Mouse (Mus musculus) intestine, embryonic 15.5 days (tissue): ENCODE measurements at regions not wholly inside any gene's neighbourhood (a gene's known extent, or its start where the extent isn't known, plus 50 kb on each side); places are given as distances from the start of the nearest gene placed in this dataset.
"Not testable (repeated sequence)": the region's sequence is repeated elsewhere in the genome, so short reads cannot be mapped to it uniquely, and the experiment has no call there.

ENCODE experiments used
- ATAC-seq: fragments of 200-750 bp; cut with Nextera tagmentation; 2 replicates; pipeline ENCODE4 v1.8.0; 2017; ENCODE audit warnings: moderate TSS enrichment, moderate library complexity
- H3K27ac ChIP-seq: fragments of 300-500 bp; sonication (generic); 2 replicates; pipeline ENCODE4 v1.5.1; 2015; ENCODE audit warnings: mild to moderate bottlenecking, inconsistent platforms
- H3K27me3 ChIP-seq: fragments of 300-500 bp; sonication (generic); replicated peaks from 2 replicates; pipeline ENCODE4 v1.6.1; 2015; ENCODE audit warnings: inconsistent platforms
- H3K36me3 ChIP-seq: fragments of 300-500 bp; sonication (generic); 2 replicates; pipeline ENCODE4 v1.6.1; 2015; ENCODE audit warnings: inconsistent platforms
- H3K4me1 ChIP-seq: fragments of 300-500 bp; sonication (generic); replicated peaks from 2 replicates; pipeline ENCODE4 v1.6.1; 2015; ENCODE audit warnings: inconsistent platforms
- H3K4me2 ChIP-seq: fragments of 300-500 bp; sonication (generic); replicated peaks from 2 replicates; pipeline ENCODE4 v1.6.1; 2015; ENCODE audit warnings: mild to moderate bottlenecking, inconsistent platforms
- H3K4me3 ChIP-seq: fragments of 300-500 bp; sonication (generic); replicated peaks from 2 replicates; pipeline ENCODE4 v1.5.1; 2015; ENCODE audit warnings: inconsistent platforms
- H3K9ac ChIP-seq: fragments of 300-500 bp; sonication (generic); 2 replicates; pipeline ENCODE4 v1.6.1; 2015; ENCODE audit warnings: inconsistent platforms
- H3K9me3 ChIP-seq: fragments of 300-500 bp; sonication (generic); 2 replicates; pipeline ENCODE4 v1.6.1; 2016; ENCODE audit warnings: inconsistent platforms
- WGBS: fragments of 180-500 bp; shearing (Covaris S2); methylation state at CpG from one replicate; pipeline ENCODE4 v1.1.7; 2015; 5-methylcytosine and 5-hydroxymethylcytosine counted together

DNA sequence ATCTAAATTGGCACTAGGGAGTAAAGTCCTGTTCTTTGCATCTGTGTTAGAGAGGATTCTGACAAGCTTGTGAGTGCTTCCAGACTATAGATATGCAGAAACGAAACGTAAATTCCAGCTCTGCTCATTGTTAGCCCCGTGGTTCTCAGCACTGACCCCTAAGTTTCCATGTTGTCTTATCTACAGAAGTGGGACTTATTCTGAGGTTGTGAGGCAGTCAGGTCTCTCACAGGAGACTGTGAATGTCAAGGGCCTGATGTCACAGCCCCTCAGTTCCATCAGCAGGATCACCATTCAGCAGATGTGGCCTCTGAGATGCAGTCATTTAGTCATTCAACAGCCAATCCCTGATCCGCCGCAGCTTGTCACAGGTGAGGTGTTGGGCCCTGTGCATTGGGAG, 525.8 kb downstream of the Zfp704 start:
- Histone ChIP-seq H3K4me1 (0 out of 2 replicates have a peak, but pooled peaks cover 3% of the 10 kb centered on the region), H3K4me2 (no peak overlapping the region), H3K27ac (no peak overlapping the region), H3K4me3 (no peak overlapping the region), H3K9ac (no peak overlapping the region), H3K27me3 (no peaks in the 10 kb centered on the region), H3K36me3 (no peaks in the 10 kb centered on the region), H3K9me3 (no peaks in the 10 kb centered on the region)
- ATAC-seq: no peak
- 72% methylated on average over 5 of the region's 5 CpGs for WGBS

DNA sequence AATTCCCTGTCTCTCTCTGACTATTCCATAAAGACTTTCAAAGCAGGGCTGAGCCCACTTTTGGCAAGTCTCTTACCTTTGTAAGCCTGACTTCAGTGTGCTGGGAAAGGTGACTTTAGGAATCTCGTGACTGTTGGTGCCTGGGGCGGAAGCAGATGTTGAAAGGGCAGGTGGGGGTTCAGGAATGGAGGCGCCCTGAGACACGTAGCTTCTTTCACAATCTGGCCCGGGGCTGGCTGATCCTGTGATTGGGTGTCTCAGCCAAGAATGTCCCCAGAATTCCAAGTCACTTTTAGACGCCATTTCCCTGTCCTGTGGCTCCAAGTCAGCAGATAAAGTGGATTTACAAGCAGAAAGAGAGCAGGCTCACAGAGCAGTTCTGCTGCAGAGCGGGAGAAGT, 527.8 kb downstream of the Zfp704 start:
- Histone ChIP-seq H3K4me1 (0 out of 2 replicates have a peak, but pooled peaks cover 3% of the 10 kb centered on the region), H3K9ac (no peak overlapping the region), H3K4me2 (no peak overlapping the region), H3K4me3 (no peak overlapping the region), H3K36me3 (no peaks in the 10 kb centered on the region), H3K27me3 (no peaks in the 10 kb centered on the region), H3K27ac (no peak overlapping the region), H3K9me3 (no peaks in the 10 kb centered on the region)
- no peak for ATAC-seq
- 73% methylated on average over 7 of the region's 7 CpGs for WGBS

DNA sequence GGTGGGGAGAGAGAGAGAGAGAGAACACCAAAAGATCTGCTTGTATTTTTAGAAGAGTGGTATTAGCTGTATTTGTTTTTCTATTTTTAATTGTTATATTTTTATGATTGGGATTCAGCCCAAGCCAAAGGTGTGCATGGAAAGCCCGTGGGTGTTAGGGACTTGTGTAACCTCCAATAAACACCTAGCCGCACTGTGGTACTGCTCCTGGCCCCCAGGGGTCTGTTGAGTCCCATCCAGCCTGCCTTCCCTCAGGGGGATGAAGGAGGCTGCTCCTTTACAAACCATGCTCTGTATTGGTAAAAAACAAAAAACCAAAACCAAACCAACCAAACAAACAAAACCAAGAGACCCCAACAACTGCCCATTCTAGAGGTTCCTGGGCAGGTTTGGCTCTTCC, 531.7 kb downstream of the Zfp704 start:
- Histone ChIP-seq H3K36me3 (no peaks in the 10 kb centered on the region), H3K27ac (no peak overlapping the region), H3K9ac (no peak overlapping the region), H3K9me3 (no peaks in the 10 kb centered on the region), H3K4me1 (no peaks in the 10 kb centered on the region), H3K4me3 (no peak overlapping the region), H3K4me2 (no peak overlapping the region), H3K27me3 (no peaks in the 10 kb centered on the region)
- 86% methylated on average over 2 of the region's 2 CpGs for WGBS
- no peak for ATAC-seq

DNA sequence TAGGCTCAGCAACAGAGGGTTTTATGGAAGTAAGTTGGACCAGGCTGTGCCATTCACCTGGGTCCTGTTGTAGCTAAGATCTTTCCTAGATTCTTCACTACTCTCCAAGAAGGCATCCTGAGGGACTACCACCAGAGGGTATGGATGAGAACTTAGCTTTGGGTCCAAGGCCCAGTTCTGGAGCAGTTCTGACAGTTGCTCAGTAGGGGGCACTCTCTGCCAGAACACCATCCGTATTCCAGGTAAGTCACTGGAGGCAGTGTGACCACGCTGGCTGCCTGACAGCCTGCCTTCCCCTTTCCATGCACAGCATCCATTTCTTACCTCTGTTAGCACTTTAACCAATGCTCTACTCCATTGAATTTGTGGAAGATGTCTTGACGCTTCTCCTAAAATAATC, 533.2 kb downstream of the Zfp704 start:
- Histone ChIP-seq H3K27me3 (no peaks in the 10 kb centered on the region), H3K4me3 (no peak overlapping the region), H3K9me3 (no peaks in the 10 kb centered on the region), H3K4me2 (no peak overlapping the region), H3K27ac (no peak overlapping the region), H3K4me1 (no peaks in the 10 kb centered on the region), H3K9ac (no peak overlapping the region), H3K36me3 (no peaks in the 10 kb centered on the region)
- peak; percentile 72 for ATAC-seq
- 20% methylated on average over 3 of the region's 3 CpGs for WGBS

DNA sequence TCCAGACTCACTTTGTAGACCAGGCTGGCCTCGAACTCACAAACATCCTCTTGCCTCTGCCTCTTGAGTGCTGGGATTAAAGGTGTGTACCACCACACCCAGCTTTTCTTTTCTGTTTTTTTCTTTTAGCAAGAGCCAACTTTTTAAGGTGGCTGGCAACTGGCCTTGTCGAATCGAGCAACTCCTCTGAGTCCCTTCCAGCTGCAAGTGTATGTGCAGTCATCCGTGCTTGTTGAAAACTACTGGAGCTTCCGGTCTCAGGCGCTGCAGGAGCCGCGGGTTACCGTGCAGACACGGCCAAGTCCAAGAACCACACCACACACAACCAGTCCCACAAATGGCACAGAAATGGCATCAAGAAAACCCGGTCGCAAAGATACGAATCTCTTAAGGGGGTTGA, 537.4 kb downstream of the Zfp704 start:
- H3K27me3 ChIP-seq, H3K4me1 ChIP-seq, H3K9ac ChIP-seq, H3K36me3 ChIP-seq, H3K4me2 ChIP-seq, ATAC-seq, H3K4me3 ChIP-seq, H3K27ac ChIP-seq, H3K9me3 ChIP-seq: not testable (repeated sequence)
- WGBS: 96% methylated on average over 13 of the region's 13 CpGs

DNA sequence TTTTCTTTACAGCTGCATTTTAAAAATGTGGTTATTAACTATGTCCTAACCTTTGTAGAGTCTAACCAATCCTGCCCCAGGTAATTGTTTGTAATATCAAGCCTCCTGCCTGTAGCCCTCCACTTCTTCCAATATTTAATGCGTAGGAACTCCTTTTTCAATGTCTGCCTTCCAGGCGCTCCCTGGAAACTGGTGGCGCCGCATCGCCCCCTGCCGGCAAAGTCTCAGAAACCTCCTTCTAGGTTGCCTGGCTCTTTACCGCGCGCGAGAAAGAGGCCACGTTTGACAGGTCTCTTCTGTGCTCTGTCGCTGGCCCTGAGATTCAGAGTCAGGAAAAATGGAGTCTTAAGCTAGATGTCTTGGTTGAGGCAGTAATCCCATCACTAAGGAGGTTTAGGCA, 542.8 kb downstream of the Zfp704 start:
- ATAC-seq: no peak
- Histone ChIP-seq H3K27ac (no peak overlapping the region), H3K4me2 (no peak overlapping the region), H3K9ac (no peak overlapping the region), H3K4me1 (no peaks in the 10 kb centered on the region), H3K9me3 (no peaks in the 10 kb centered on the region), H3K4me3 (no peak overlapping the region), H3K27me3 (no peaks in the 10 kb centered on the region), H3K36me3 (no peaks in the 10 kb centered on the region)
- WGBS: 2% methylated on average over 12 of the region's 12 CpGs

DNA sequence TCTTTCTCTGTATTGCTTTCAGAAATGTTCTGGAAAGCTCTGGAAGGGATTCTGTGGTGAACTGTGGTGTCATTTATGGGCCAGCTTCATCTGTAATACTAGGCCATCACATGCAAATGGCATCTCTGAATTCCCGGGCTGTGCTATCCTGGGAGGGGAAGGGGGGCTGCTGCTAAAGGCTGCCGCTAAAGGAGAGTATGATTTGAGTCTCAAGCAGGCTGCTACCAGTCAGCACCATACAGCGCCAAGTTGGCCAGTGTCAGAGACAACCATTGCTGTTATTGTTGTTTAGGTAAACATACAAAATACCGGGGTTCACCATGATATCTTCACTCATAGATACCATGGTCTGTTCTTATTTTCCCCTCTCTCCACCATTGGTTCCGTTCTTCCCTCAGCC, 543.5 kb downstream of the Zfp704 start:
- WGBS: 78% methylated on average over 5 of the region's 5 CpGs
- H3K27me3 ChIP-seq: no peaks in the 10 kb centered on the region
- ATAC-seq: no peak
- no peaks in the 10 kb centered on the region for H3K9me3 ChIP-seq
- no peak overlapping the region for H3K4me2 ChIP-seq
- H3K27ac ChIP-seq: no peak overlapping the region
- H3K4me3 ChIP-seq: no peak overlapping the region
- H3K9ac ChIP-seq: no peak overlapping the region
- H3K36me3 ChIP-seq: no peaks in the 10 kb centered on the region
- no peaks in the 10 kb centered on the region for H3K4me1 ChIP-seq

DNA sequence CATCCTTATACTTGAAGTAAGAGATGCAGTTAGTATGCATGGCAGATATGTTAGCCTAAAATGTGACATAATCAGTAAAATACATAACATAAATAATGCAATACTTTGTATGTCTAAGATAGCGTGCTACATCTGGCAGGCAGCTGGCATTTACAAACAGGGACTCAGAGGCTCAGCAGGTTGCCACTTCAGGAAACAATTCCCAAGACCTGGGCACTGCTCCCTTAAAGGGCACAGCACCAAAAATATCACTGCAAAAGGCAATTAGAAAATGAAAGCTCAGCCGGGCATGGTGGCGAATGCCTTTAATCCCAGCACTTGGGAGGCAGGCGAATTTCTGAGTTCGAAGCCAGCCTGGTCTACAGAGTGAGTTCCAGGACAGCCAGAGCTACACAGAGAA, 544.0 kb downstream of the Zfp704 start:
- H3K4me3 ChIP-seq: no peak overlapping the region
- no peaks in the 10 kb centered on the region for H3K27me3 ChIP-seq
- no peak overlapping the region for H3K4me2 ChIP-seq
- no peak for ATAC-seq
- H3K9ac ChIP-seq: no peak overlapping the region
- no peak overlapping the region for H3K27ac ChIP-seq
- no peaks in the 10 kb centered on the region for H3K36me3 ChIP-seq
- 83% methylated on average over 5 of the region's 5 CpGs for WGBS
- no peaks in the 10 kb centered on the region for H3K9me3 ChIP-seq
- H3K4me1 ChIP-seq: no peaks in the 10 kb centered on the region

DNA sequence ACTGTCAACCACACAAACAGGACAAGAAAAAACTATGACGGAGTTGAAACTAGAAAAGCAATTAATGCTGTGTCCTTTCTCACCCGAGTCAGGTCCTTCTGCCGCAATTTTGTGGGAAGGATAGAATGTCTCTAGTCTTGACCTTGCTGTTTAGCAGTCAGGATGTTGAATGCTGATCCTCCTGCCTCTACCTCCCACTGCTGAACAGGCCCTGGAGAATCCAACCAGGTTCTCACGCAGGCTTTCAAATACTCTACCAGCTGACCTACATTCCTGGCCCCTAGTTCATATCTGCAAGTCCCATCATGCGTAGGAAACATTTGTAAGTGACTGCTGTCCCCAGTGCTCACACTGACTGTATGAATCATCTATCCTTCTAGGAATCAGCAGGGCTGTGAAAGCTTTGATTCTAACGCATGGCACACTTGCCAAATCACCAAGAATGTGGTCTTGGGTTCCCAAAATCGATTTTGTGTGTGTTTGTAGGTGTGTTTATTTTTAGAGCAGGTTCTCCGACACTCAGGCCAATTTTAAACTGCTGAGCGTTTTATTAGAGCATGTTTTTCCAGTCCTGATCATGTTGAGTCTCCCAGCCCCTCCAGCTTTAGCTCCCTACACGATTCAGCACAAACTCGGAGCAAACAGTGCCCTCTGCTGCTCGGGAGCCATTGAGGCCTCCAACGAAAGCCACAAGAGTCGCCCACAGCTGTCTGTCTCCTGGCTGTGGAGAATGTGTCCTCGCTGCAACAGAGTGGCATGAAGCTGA, 545.4 kb downstream of the Zfp704 start:
- H3K4me3 ChIP-seq: no peak overlapping the region
- WGBS: 43% methylated on average over 15 of the region's 15 CpGs
- no peak overlapping the region for H3K4me2 ChIP-seq
- H3K9me3 ChIP-seq: no peaks in the 10 kb centered on the region
- no peaks in the 10 kb centered on the region for H3K4me1 ChIP-seq
- H3K36me3 ChIP-seq: no peaks in the 10 kb centered on the region
- H3K27ac ChIP-seq: peak overlapping the region; percentile 59; the same call in 1 of the 2 replicates
- ATAC-seq: peak; percentile 52
- H3K9ac ChIP-seq: no peak overlapping the region
- H3K27me3 ChIP-seq: no peaks in the 10 kb centered on the region

DNA sequence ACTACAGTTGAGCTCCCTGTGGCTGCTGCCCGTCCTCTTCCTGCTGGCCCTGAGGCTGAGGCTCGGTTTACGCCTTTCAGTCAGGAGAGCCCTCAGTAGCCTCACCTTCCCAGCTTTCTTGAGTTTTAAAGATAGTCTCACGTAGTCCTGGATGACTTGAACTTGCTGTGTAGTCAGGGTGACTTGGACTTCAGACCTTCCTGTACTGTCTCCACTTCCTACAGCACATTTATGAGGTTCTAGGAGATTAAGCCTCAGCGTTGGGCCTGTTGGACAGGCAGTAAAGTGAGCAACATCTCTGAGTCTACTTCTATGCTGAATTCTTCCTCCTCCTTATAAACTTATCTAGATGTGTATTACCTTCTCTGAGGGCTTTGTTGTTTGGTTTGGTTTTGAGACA, 546.2 kb downstream of the Zfp704 start:
- Histone ChIP-seq H3K4me2 (no peak overlapping the region), H3K9me3 (no peaks in the 10 kb centered on the region), H3K4me1 (no peaks in the 10 kb centered on the region), H3K27me3 (no peaks in the 10 kb centered on the region), H3K36me3 (no peaks in the 10 kb centered on the region), H3K9ac (no peak overlapping the region), H3K4me3 (no peak overlapping the region), H3K27ac (peak overlapping the region; percentile 59; the same call in 1 of the 2 replicates)
- 62% methylated on average over 5 of the region's 5 CpGs for WGBS
- peak; percentile 90 for ATAC-seq

DNA sequence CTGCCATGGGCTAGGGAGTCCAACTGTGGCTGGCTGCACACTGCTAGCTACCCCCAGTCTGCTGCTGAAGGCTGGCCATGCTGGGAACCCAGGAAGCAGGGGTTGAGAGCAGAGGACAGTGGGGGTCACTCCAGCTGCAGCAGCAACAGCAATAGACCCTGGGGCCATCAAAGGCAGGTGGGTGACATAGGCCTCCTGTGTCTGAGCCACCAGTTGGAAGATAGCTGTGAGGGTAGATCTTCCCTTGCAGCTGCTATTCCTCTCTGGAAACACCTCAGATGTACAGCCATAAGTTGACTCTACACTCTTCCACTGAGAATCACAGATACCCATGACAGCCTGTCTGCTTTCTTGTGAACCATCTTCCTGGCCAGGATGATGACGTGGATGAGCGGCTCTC, 548.5 kb downstream of the Zfp704 start:
- no peak for ATAC-seq

DNA sequence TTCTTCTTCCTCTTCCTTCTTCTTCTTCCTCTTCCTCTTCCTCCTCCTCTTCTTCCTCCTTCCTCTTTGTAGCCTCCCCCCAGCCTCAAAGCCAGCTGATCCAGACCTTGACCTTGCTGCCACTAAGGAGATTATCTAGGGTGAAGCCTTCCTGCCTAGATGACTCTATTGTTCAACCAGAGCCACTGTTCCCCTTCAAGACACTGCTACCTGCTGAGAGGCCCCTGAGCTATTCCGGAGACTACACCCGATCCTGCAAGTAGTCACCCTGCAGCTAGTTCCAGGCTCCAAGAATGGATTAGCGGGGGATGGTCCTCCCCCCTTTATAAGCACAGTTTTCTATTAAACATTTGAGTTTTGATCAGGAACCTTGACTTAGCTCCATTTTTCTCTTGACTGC, 552.2 kb downstream of the Zfp704 start:
- H3K27ac ChIP-seq, H3K9me3 ChIP-seq, ATAC-seq, H3K4me3 ChIP-seq, H3K9ac ChIP-seq, H3K36me3 ChIP-seq, H3K4me1 ChIP-seq, H3K27me3 ChIP-seq, H3K4me2 ChIP-seq: not testable (repeated sequence)
- 72% methylated on average over 3 of the region's 3 CpGs for WGBS

More for the DNA sequence above, 548.5 kb downstream of the Zfp704 start:
- H3K9me3 ChIP-seq: no peaks in the 10 kb centered on the region
- H3K27me3 ChIP-seq: no peaks in the 10 kb centered on the region
- no peak overlapping the region for H3K27ac ChIP-seq
- H3K4me3 ChIP-seq: no peak overlapping the region
- H3K9ac ChIP-seq: no peak overlapping the region
- 89% methylated on average over 2 of the region's 2 CpGs for WGBS
- no peaks in the 10 kb centered on the region for H3K36me3 ChIP-seq
- no peaks in the 10 kb centered on the region for H3K4me1 ChIP-seq
- no peak overlapping the region for H3K4me2 ChIP-seq

DNA sequence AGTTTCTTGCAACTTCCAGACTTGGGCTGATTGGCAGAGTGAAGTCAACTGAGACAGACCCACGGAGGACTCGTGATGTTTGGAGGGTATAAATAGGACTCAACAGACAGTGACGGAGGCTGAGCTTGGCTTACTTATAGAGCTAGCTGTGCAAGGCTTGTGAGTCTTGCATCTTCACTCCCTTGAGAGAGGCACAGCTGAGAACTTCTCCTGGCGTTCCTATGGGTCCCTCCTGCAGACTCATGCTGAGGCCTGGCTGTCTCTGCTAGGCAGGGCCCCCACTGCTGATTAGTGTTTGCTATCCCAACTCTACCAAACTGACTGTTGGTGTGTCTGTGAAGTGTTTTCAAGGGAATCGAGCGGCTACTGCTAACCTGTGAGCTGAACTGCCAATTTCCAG, 553.0 kb downstream of the Zfp704 start:
- no peaks in the 10 kb centered on the region for H3K36me3 ChIP-seq
- 89% methylated on average over 6 of the region's 6 CpGs for WGBS

More for the DNA sequence above, 553.0 kb downstream of the Zfp704 start:
- no peak for ATAC-seq
- Histone ChIP-seq H3K4me1 (peaks cover 3% of the 10 kb centered on the region), H3K9me3 (no peaks in the 10 kb centered on the region), H3K4me3 (no peak overlapping the region), H3K27ac (no peak overlapping the region), H3K9ac (no peak overlapping the region), H3K27me3 (no peaks in the 10 kb centered on the region), H3K4me2 (no peak overlapping the region)
